Mouse (Mus musculus): ENCODE measurements around the gene Cnot11.
"Not testable (repeated sequence)": the region's sequence is repeated elsewhere in the genome, so short reads cannot be mapped to it uniquely, and the experiment has no call there.

The Cnot11 gene

GRCm38 (mm10) chr1:39578446-39578845 is 43.7 kb downstream of the Cnot11 start:
- no peak for DNase-seq (ENCODE audit: extremely low spot score, low read depth, low spot score)

GRCm38 (mm10) chr1:39579139-39579538 is 44.3 kb downstream of the Cnot11 start:
- DNase-seq (ENCODE audit: extremely low spot score, low read depth, low spot score): no peak

- DNase-seq (ENCODE audit: extremely low spot score, low read depth, low spot score): no peak
Measured at GRCm38 (mm10) chr1:39581215-39581614, 46.4 kb downstream of the Cnot11 start.

GRCm38 (mm10) chr1:39583173-39583572 is 48.4 kb downstream of the Cnot11 start:
- DNase-seq (ENCODE audit: extremely low spot score, low read depth, low spot score): no peak

GRCm38 (mm10) chr1:39585416-39585815 is 50.6 kb downstream of the Cnot11 start:
- no peak for DNase-seq (ENCODE audit: extremely low spot score, low read depth, low spot score)

- DNase-seq (ENCODE audit: extremely low spot score, low read depth, low spot score): no peak
Measured at GRCm38 (mm10) chr1:39590193-39590592, 55.4 kb downstream of the Cnot11 start.

- not testable (repeated sequence) for DNase-seq (ENCODE audit: extremely low spot score, low read depth, low spot score)
Measured at GRCm38 (mm10) chr1:39591557-39591956, 56.8 kb downstream of the Cnot11 start.

- no peak for DNase-seq (ENCODE audit: extremely low spot score, low read depth, low spot score)
Measured at GRCm38 (mm10) chr1:39592090-39592489, 57.3 kb downstream of the Cnot11 start.

- DNase-seq (ENCODE audit: extremely low spot score, low read depth, low spot score): no peak
Measured at GRCm38 (mm10) chr1:39593836-39594235, 59.0 kb downstream of the Cnot11 start.
